Mouse (Mus musculus) left cerebral cortex, adult 8-10 months (tissue): ENCODE measurements around the gene Psd4. TPM values are rescaled to one million over a fixed set of nuclear protein-coding genes. Genes with fewer than 3 reads are reported as not detected.

Source experiments
- DNase-seq, 2 experiments: peaks; one replicate each; pipeline ENCODE4 v3.0.0; 2022; ENCODE audit warnings: low spot score in 2 of 2
- total RNA-seq, 4 experiments: library from RNA; stranded (reverse); gene quantifications; 2 replicates each; pipeline ENCODE4 v1.2.4; 2022

The Psd4 gene
- 1 to 10 TPM in 3 of 4 experiments, under 1 TPM in 1; 0.95 to 3.3 (median 1.8) TPM for total RNA-seq

GRCm38 (mm10) chr2:24367030-24367894, at the start of gene Psd4:
TSS of gene Psd4 (plus strand) at chr2:24367580.
- no peak for DNase-seq

- no peak for DNase-seq
Observed at GRCm38 (mm10) chr2:24317919-24318598, 49.3 kb upstream of the Psd4 start.

GRCm38 (mm10) chr2:24335333-24335732, 32.0 kb upstream of the Psd4 start:
- DNase-seq = no peak

DNA sequence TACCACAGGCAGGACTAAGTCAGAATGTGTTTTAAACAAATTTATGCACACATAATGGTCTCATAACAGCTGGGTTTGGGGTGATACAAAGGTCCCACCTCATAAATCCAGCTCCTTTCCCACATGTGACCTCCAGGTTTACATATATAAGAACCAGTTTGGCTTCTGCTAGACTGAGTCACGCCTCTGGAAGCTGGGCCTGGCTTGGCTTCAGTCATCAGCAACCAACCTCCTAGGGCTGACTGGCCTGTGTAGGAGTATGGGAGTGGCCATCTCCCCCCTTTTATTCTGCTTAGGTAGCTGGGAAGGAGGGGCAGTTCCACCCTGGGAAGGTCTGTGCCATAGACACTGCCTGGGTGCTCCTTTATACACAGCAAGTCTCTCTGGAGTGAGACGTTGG, 30.8 kb upstream of the Psd4 start, which contains the start of gene Il1rn:
TSS of gene Il1rn (plus strand) at position 309 of the 400 bp plus-strand sequence.
- DNase-seq = no peak

GRCm38 (mm10) chr2:24341395-24341885, 25.9 kb upstream of the Psd4 start:
- no peak for DNase-seq

- DNase-seq = no peak
Observed at GRCm38 (mm10) chr2:24344619-24345018, 22.8 kb upstream of the Psd4 start.

GRCm38 (mm10) chr2:24345056-24345455, 22.3 kb upstream of the Psd4 start:
- DNase-seq = no peak

- no peak for DNase-seq
Observed at GRCm38 (mm10) chr2:24347926-24348325, 19.5 kb upstream of the Psd4 start.

- no peak for DNase-seq
Observed at GRCm38 (mm10) chr2:24351159-24351558, 16.2 kb upstream of the Psd4 start.

DNA sequence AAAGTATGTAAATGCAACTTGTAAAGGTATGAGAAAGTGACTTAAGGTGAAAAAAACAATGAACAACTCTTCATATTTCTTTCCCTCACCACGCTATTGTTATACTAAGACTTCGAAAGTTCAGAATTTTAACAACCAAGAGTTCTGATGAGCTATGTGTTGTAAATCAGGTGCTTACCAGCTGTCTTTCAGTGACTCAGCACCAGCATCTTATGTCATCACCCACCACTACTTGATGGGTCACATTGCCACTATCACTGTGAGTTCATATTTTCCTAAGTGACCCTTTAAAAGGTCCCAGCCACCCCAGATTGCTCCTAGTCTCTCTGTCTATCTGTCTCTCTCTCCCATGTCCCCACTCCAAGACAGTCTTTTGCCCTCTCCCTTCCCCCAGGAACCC, 14.3 kb upstream of the Psd4 start:
- no peak for DNase-seq

DNA sequence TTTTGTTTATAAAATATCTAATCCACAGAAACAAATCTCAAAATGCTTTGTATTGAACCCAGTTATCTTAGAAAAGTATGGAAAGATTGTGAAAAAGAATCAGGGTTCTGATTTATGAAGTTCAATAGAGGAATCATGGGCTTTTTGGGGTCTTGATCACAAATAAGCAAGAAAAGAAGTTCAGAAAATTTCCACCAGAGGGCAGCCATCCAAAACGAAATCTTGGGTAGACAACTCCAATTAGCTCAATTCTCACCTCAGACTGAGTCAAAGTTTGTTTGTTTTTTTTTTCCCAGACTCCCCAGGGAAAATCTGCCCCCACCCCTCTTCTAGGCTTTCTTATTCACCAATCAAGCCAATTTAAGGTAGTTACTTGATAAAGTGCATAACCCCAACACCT, 9.7 kb upstream of the Psd4 start:
- DNase-seq = no peak

GRCm38 (mm10) chr2:24359347-24359746, 8.0 kb upstream of the Psd4 start:
- DNase-seq = no peak

DNA sequence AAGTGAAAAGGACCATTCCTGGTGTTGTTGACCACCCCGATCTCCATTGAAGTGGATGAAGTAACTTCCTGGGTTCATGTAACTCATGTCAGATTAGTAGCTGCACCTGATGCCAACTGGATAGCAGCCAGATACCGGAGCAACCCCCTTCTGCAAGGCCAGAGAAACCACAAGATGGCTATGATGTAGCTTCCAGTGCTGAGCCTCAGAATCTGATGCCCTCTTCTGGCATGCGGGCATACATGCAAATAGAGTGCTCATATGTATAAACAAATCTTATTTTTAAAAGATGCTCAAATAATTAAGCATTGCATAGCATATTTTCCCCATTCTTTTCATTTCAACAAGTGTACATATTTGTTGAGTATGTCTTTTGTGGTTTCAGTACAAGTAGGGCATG, 3.6 kb upstream of the Psd4 start:
- DNase-seq = no peak

DNA sequence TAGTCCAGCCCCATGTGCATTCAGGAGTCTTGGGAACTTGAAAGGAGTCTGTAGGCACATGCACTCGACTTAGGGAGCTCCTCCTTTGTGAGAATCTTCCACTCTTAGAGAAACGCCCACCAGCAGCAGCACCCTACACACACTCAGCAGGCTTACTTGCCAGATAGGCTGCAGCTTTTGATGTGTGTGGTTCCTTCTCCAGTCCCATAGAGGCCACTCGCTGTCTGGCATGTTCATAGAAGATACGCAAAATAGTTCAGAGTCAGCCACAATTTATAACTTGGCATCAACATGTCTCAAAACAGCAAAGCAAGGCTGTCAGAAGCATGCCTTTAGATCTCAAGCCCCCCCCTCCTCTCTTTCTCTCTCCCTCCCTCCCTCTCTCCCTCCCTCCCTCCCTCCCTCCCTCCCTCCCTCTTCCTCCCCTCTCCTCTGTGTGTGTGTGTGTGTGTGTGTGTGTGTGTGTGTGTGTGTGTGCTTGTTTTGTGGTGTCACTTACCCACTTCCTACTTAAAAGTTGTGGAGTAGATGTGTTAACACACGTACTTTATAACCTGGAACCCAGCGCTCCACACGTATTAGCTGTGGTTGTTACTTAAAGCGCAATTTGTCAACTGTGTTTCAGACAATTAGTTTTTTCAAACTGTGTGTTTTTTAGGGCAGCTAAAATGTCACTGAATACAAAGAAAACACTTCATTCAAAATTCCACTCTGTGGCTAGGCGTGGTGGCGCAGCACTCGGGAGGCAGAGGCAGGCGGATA, 985 bp upstream of the Psd4 start:
- no peak for DNase-seq

DNA sequence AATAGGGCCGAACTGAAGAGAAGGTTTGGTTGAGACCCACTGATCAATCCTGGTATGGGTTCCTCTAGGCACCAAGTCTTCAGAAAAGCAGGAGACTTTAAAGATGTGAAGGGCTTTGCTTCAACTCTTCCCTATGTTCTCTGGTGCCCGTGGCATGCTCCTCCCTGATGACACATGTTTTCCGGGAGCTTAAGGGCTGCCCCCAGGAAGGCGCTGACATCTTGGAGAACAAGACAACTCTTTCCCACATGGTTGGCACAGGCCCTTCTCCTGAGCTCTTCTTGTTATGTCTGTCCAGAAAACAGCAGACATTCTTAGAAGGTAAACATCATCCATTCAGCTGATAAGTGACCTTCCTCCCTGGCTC, 498 bp downstream of the Psd4 start:
- DNase-seq = no peak

GRCm38 (mm10) chr2:24378747-24379450, 11.5 kb downstream of the Psd4 start:
- DNase-seq = no peak

DNA sequence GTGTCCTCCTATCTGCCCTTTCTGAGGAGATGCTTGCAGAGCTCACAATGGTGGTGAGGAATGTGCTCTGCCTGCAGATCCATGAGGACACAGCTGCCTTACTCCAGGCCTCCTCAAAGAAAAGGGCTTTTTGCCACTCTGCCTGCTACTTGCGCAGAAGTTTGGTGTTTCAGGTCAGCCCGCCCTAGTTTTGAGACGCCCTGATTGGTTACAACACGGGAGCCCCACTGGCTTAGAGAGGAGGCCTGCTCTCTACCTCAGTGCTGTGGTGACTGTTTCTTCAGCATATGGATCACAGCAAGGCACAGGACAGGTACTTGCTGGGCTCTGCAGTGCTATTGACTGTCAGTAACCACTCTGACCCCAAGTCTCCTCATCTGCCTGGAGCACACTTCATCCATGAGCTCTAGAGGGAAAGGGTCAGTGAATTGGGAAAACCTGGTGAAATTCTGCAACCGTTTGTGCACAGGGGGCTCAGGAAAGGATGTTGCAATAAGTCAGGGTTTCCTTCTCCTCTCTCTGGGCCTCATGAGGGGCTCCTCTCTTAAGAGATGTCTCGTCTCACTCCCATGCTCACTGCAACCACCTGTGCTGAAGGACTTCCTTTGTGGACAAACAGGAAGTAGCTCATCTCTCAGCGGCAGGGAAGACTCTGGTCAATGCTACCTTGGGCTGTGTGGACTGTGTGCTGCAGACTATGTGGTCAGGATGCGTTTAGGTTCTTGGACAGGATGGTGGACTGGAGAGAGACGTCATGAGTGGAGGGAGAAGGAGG, 15.3 kb downstream of the Psd4 start:
- DNase-seq = no peak

DNA sequence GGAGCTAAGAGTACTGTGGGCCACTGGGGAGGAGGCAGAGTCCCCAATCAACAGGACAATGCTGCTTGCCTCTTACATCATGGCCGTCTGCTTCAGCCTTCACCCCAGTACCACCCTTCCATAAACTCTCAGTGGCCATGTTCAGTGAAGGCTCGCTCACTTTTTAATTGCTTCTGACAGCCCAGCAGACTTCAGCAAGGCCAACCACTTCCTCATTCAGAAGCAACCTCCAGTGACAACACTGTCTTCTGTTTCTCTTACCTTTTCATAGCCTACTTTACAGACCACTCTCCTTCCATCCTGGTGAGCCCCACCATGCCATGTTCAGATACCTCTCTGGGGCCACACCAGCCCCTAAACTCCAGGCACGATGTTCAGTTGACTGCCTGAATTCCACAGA, 16.3 kb downstream of the Psd4 start:
- no peak for DNase-seq

DNA sequence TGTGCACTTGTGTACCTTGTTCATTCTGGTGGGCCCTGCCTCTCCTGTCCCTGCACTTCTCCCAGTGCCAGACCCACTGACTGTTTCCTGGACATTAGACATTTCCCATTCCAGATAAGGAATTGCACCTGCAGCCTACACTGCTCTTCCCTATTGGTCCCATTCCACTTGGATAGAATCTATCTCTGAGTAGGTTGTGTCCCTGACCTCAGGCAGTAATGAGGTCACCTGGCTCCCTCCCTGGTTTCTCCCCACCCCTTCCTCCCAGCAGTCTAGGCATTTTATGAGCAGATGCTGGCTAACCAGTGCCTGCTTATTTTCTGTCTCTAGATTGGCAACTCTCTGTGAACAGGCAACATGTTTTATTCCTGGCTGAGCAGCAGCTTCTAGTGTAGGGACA, 17.0 kb downstream of the Psd4 start:
- DNase-seq = no peak
